Comparison of ENCODE assay signal across 9 mouse cellular contexts in genomic region chr10:60820552-60820951, GRCm38 (mm10). TPM values are rescaled to one million over a fixed set of nuclear protein-coding genes. Genes with fewer than 3 reads are reported as not detected.
DNase-seq lines count a peak whose midpoint lies in the region; ATAC-seq and TF ChIP-seq lines count a peak whose summit lies in the region.
"Had no signal": no experiment of that assay in that cellular context is flagged by ENCODE, and none has a peak within 500 bp of the region (broad histone marks: within the 10 kb centered on the region; RNA-seq: fewer than 3 reads in every experiment).

No protein-coding gene starts in this region.

- no peak overlapping the region for H3K4me3 ChIP-seq in hindbrain, embryonic 15.5 days
- H3K4me3 ChIP-seq in hindbrain, embryonic 13.5 days, result no peak overlapping the region
- no peak overlapping the region for H3K4me3 ChIP-seq in stomach, embryonic 16.5 days (replicated peaks; ENCODE audit: low read length)
- no peak overlapping the region for H3K4me3 ChIP-seq in stomach, postnatal 0 days (ENCODE audit: low read depth, low read length)

- ATAC-seq in hindbrain, embryonic 15.5 days (ENCODE audit: low FRiP score, low read depth), result peak; percentile 23; the same call in 1 of the 2 replicates
- ATAC-seq in hindbrain, embryonic 13.5 days (ENCODE audit: low FRiP score), result no peak
- no peak for ATAC-seq in stomach, embryonic 16.5 days (ENCODE audit: insufficient read depth, low FRiP score)
- ATAC-seq in stomach, postnatal 0 days (ENCODE audit: low FRiP score, low TSS enrichment), result no peak
- ATAC-seq: lung, postnatal 0 days had no signal

- H3K9me3 ChIP-seq in hindbrain, embryonic 15.5 days, result no peaks in the 10 kb centered on the region
- H3K9me3 ChIP-seq in hindbrain, embryonic 13.5 days, result no peaks in the 10 kb centered on the region
- no peaks in the 10 kb centered on the region for H3K9me3 ChIP-seq in stomach, embryonic 16.5 days (replicated peaks; ENCODE audit: control insufficient read depth, low read length)
- H3K9me3 ChIP-seq in stomach, postnatal 0 days (ENCODE audit: control insufficient read depth, low read length), result no peaks in the 10 kb centered on the region

- H3K36me3 ChIP-seq in hindbrain, embryonic 15.5 days, result no peaks in the 10 kb centered on the region
- H3K36me3 ChIP-seq in hindbrain, embryonic 13.5 days, result no peaks in the 10 kb centered on the region
- no peaks in the 10 kb centered on the region for H3K36me3 ChIP-seq in stomach, embryonic 16.5 days (ENCODE audit: control insufficient read depth, insufficient read depth, low read length)
- no peaks in the 10 kb centered on the region for H3K36me3 ChIP-seq in stomach, postnatal 0 days (ENCODE audit: control insufficient read depth, insufficient read depth, low read length)

- no peak overlapping the region for H3K4me2 ChIP-seq in hindbrain, embryonic 15.5 days
- H3K4me2 ChIP-seq in hindbrain, embryonic 13.5 days, result no peak overlapping the region
- no peak overlapping the region for H3K4me2 ChIP-seq in stomach, embryonic 16.5 days (ENCODE audit: low read depth, low read length)
- H3K4me2 ChIP-seq in stomach, postnatal 0 days (replicated peaks; ENCODE audit: low read depth), result no peak overlapping the region

- no peak for DNase-seq in stomach, postnatal 0 days (ENCODE audit: low spot score)
- DNase-seq in gastrocnemius, postnatal 10 days, result peak; percentile 49
- DNase-seq in retina, postnatal 1 day, result peak; percentile 81
- no peak for DNase-seq in thymus, postnatal 0 days (ENCODE audit: low spot score)
- no peak for DNase-seq in left cerebral cortex, adult 8-10 months (ENCODE audit: low spot score in 2 of 2)

- H3K9ac ChIP-seq in hindbrain, embryonic 15.5 days, result no peak overlapping the region
- no peak overlapping the region for H3K9ac ChIP-seq in hindbrain, embryonic 13.5 days
- no peak overlapping the region for H3K9ac ChIP-seq in stomach, embryonic 16.5 days (ENCODE audit: low read length)
- H3K9ac ChIP-seq in stomach, postnatal 0 days (ENCODE audit: low read length), result no peak overlapping the region

- H3K27me3 ChIP-seq in hindbrain, embryonic 15.5 days, result no peaks in the 10 kb centered on the region
- peaks cover 42% of the 10 kb centered on the region for H3K27me3 ChIP-seq in hindbrain, embryonic 13.5 days
- H3K27me3 ChIP-seq in stomach, embryonic 16.5 days (ENCODE audit: control insufficient read depth, insufficient read depth, low read length), result peaks cover 2% of the 10 kb centered on the region; the same call in 1 of the 2 replicates
- no peaks in the 10 kb centered on the region for H3K27me3 ChIP-seq in stomach, postnatal 0 days (ENCODE audit: control insufficient read depth, insufficient read depth, low read length)

- H3K27ac ChIP-seq in hindbrain, embryonic 15.5 days (replicated peaks), result no peak overlapping the region
- no peak overlapping the region for H3K27ac ChIP-seq in hindbrain, embryonic 13.5 days
- H3K27ac ChIP-seq in stomach, embryonic 16.5 days (ENCODE audit: low read length), result peak overlapping the region; percentile 23; the same call in 1 of the 2 replicates
- no peak overlapping the region for H3K27ac ChIP-seq in stomach, postnatal 0 days (replicated peaks)

- H3K4me1 ChIP-seq in hindbrain, embryonic 15.5 days (replicated peaks), result peaks cover 36% of the 10 kb centered on the region
- H3K4me1 ChIP-seq in hindbrain, embryonic 13.5 days (replicated peaks), result peaks cover 35% of the 10 kb centered on the region
- H3K4me1 ChIP-seq in stomach, embryonic 16.5 days (ENCODE audit: control insufficient read depth, insufficient read depth, low read length), result peaks cover 29% of the 10 kb centered on the region
- no peaks in the 10 kb centered on the region for H3K4me1 ChIP-seq in stomach, postnatal 0 days (replicated peaks; ENCODE audit: control insufficient read depth, insufficient read depth)

- WGBS in hindbrain, embryonic 15.5 days, result 74% methylated on average over 11 of the region's 11 CpGs
- 87% methylated on average over 11 of the region's 11 CpGs for WGBS in hindbrain, embryonic 13.5 days
- WGBS in stomach, embryonic 16.5 days, result 89% methylated on average over 11 of the region's 11 CpGs
- WGBS in stomach, postnatal 0 days, result 84% methylated on average over 11 of the region's 11 CpGs

- no peak for TF ChIP-seq CTCF in stomach, postnatal 0 days (IDR thresholded peaks at IDR 0.05; ENCODE audit: low read depth)

- no peak for TF ChIP-seq EP300 in stomach, postnatal 0 days (optimal IDR thresholded peaks at IDR 0.05)

RNA-seq across cellular contexts. Expression of gene Unc5b, which starts 10.8 kb away (rescaled TPM):
- polyA plus RNA-seq in hindbrain, embryonic 15.5 days (2015; fragmentation: Nextera tagmentation; extraction: Ambion mirVana), result 2.8 and 3.5 TPM in 2 replicates
- 2.5 and 3.3 TPM in 2 replicates for polyA plus RNA-seq in hindbrain, embryonic 13.5 days (2015; fragmentation: Nextera tagmentation; extraction: Ambion mirVana)
- polyA plus RNA-seq in stomach, embryonic 16.5 days (2015; fragmentation: Nextera tagmentation; extraction: Ambion mirVana), result 3.7 and 4.0 TPM in 2 replicates
- polyA plus RNA-seq in stomach, postnatal 0 days (2015; fragmentation: Nextera tagmentation; extraction: Ambion mirVana), result 3.8 and 4.1 TPM in 2 replicates
- 10 to 100 TPM; 12.1 to 20.3 TPM for total RNA-seq in gastrocnemius, postnatal 10 days (2021)
- polyA plus RNA-seq in thymus, postnatal 0 days (2015; fragmentation: Nextera tagmentation; extraction: Ambion mirVana), result 0.68 and 0.70 TPM in 2 replicates
- total RNA-seq in left cerebral cortex, adult 8-10 months (2022), result 10 to 100 TPM; 14.5 to 16.4 (median 15.3) TPM

Comparison
In these comparisons a context has a peak if more than half of its experiments do, and no peak if none do; other contexts are left out.
1. DNase-seq: peak in gastrocnemius, postnatal 10 days (single experiment) and retina, postnatal 1 day (single experiment); none in stomach, postnatal 0 days (single experiment), thymus, postnatal 0 days (single experiment) and left cerebral cortex, adult 8-10 months (0 of 2).